Mouse (Mus musculus) midbrain, postnatal 0 days (tissue): ENCODE results near the gene Lysmd2. TPM values are rescaled to one million over a fixed set of nuclear protein-coding genes. Genes with fewer than 3 reads are reported as not detected.

Experiments used
- ATAC-seq: fragments of 200-750 bp; cut with Nextera tagmentation; 2 replicates; pipeline ENCODE4 v1.8.0; 2017; ENCODE audit warnings: moderate number of reproducible peaks, mild to moderate bottlenecking, moderate TSS enrichment, moderate library complexity; ENCODE audit not compliant: low FRiP score
- DNase-seq: peaks from one replicate; pipeline ENCODE4 v3.0.0-alpha.2; 2015; ENCODE audit warnings: low spot score
- H3K27ac ChIP-seq: fragments of 300-500 bp; sonication (generic); 2 replicates; pipeline ENCODE4 v1.5.1; 2014; ENCODE audit warnings: low read depth, mild to moderate bottlenecking, low read length, mixed read lengths
- H3K27me3 ChIP-seq: fragments of 300-500 bp; sonication (generic); 2 replicates; pipeline ENCODE4 v1.6.1; 2014; ENCODE audit warnings: low read length, control low read depth, mixed read lengths; ENCODE audit not compliant: insufficient read depth
- H3K36me3 ChIP-seq: fragments of 300-500 bp; sonication (generic); 2 replicates; pipeline ENCODE4 v1.6.1; 2014; ENCODE audit warnings: low read length, control low read depth, mixed read lengths; ENCODE audit not compliant: insufficient read depth
- H3K4me1 ChIP-seq: fragments of 300-500 bp; sonication (generic); 2 replicates; pipeline ENCODE4 v1.6.1; 2014; ENCODE audit warnings: mild to moderate bottlenecking, control low read depth, antibody characterized with exemption, low read length, mixed read lengths; ENCODE audit not compliant: insufficient read depth
- H3K4me2 ChIP-seq: fragments of 300-500 bp; sonication (generic); 2 replicates; pipeline ENCODE4 v1.6.1; 2014; ENCODE audit warnings: low read depth, mild to moderate bottlenecking, low read length, mixed read lengths; ENCODE audit not compliant: poor library complexity, severe bottlenecking
- H3K4me3 ChIP-seq: fragments of 300-500 bp; sonication (generic); 2 replicates; pipeline ENCODE4 v1.5.1; 2014; ENCODE audit warnings: low read depth, mild to moderate bottlenecking, low read length, moderate library complexity
- H3K9ac ChIP-seq: fragments of 300-500 bp; sonication (generic); replicated peaks from 2 replicates; pipeline ENCODE4 v1.6.1; 2014; ENCODE audit warnings: mild to moderate bottlenecking, low read length, moderate library complexity, mixed read lengths; ENCODE audit not compliant: poor library complexity, severe bottlenecking
- H3K9me3 ChIP-seq: fragments of 300-500 bp; sonication (generic); 2 replicates; pipeline ENCODE4 v1.6.1; 2016; ENCODE audit warnings: low read length, control low read depth
- CTCF ChIP-seq: IDR thresholded peaks from 2 replicates; pipeline ENCODE4 v1.5.1; 2016; ENCODE audit warnings: antibody characterized with exemption, mild to moderate bottlenecking
- WGBS: fragments of 180-500 bp; shearing (Covaris S2); extraction: QIAGEN DNeasy Blood & Tissue Kit; methylation state at CpG from one replicate; pipeline ENCODE4 v1.1.7; 2014; 5-methylcytosine and 5-hydroxymethylcytosine counted together
- polyA plus RNA-seq: library from polyadenylated mRNA; unstranded; fragments of >200 nt; fragmentation: Nextera tagmentation; extraction: Ambion mirVana; gene quantifications from 2 replicates; pipeline ENCODE4 v1.2.1, GENCODE M21; 2015
- total RNA-seq: library from RNA; depleted of rRNA; stranded (reverse); fragments of >200 nt; gene quantifications from 2 replicates; pipeline ENCODE4 v1.2.3, GENCODE M21; 2014

Gene Lysmd2
- total and polyA plus RNA-seq, 2 experiments from 2014 or later = 32.4 to 33.6 TPM

GRCm38 (mm10) chr9:75665364-75665763 lies 39.8 kb downstream of the Lysmd2 start:
- no peak overlapping the region for H3K4me3 ChIP-seq
- WGBS = 89% methylated on average over 6 of the region's 6 CpGs
- no peak overlapping the region for H3K4me2 ChIP-seq
- no peak for TF ChIP-seq CTCF
- H3K36me3 ChIP-seq = peaks cover 53% of the 10 kb centered on the region
- H3K27me3 ChIP-seq = no peaks in the 10 kb centered on the region
- H3K9me3 ChIP-seq = no peaks in the 10 kb centered on the region
- DNase-seq (peak; percentile 42), ATAC-seq (no peak)
- no peaks in the 10 kb centered on the region for H3K4me1 ChIP-seq
- no peak overlapping the region for H3K9ac ChIP-seq
- no peak overlapping the region for H3K27ac ChIP-seq

DNA sequence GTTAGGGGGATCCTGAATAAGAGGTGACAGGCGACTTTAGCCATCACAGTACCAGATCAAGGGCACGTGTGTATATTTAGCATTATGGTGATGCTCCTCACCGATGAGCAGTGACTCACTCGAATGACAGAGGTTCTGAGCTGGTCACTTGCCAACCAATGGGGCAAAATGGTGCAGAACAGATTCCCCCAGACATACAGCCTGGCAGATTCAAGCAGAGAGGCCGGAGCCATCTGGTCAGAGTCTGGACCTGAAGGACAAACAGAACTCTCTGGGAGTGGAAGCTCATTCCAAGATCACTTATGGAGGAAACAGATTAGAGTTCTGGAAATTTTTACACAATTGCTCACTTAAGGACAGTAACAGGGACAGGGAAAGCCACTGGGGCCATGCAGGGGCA lies 41.1 kb downstream of the Lysmd2 start:
- no peak overlapping the region for H3K4me2 ChIP-seq
- no peaks in the 10 kb centered on the region for H3K4me1 ChIP-seq
- H3K27me3 ChIP-seq = no peaks in the 10 kb centered on the region
- DNase-seq = no peak
- 80% methylated on average over 5 of the region's 5 CpGs for WGBS
- no peak for ATAC-seq
- H3K9me3 ChIP-seq = no peaks in the 10 kb centered on the region
- H3K36me3 ChIP-seq = peaks cover 44% of the 10 kb centered on the region
- TF ChIP-seq CTCF = no peak
- no peak overlapping the region for H3K27ac ChIP-seq
- H3K4me3 ChIP-seq = no peak overlapping the region
- H3K9ac ChIP-seq = no peak overlapping the region

GRCm38 (mm10) chr9:75672769-75673168 lies 47.2 kb downstream of the Lysmd2 start:
- no peak overlapping the region for H3K4me2 ChIP-seq
- H3K9me3 ChIP-seq = no peaks in the 10 kb centered on the region
- H3K4me3 ChIP-seq = no peak overlapping the region
- H3K9ac ChIP-seq = no peak overlapping the region
- WGBS = 28% methylated on average over 6 of the region's 6 CpGs
- H3K27me3 ChIP-seq = no peaks in the 10 kb centered on the region
- ATAC-seq (0 out of 2 replicates have a peak, but pooled peaks have one; percentile 57), DNase-seq (no peak)
- H3K27ac ChIP-seq = no peak overlapping the region
- no peaks in the 10 kb centered on the region for H3K4me1 ChIP-seq
- TF ChIP-seq CTCF = no peak
- peaks cover 53% of the 10 kb centered on the region for H3K36me3 ChIP-seq

- TF ChIP-seq CTCF = no peak
- no peaks in the 10 kb centered on the region; the same call in 1 of the 2 replicates for H3K4me1 ChIP-seq
- 82% methylated on average over 7 of the region's 7 CpGs for WGBS
- H3K9me3 ChIP-seq = no peaks in the 10 kb centered on the region
- no peak overlapping the region for H3K27ac ChIP-seq
- H3K9ac ChIP-seq = no peak overlapping the region
- ATAC-seq (no peak), DNase-seq (no peak)
- no peak overlapping the region for H3K4me2 ChIP-seq
- peaks cover 46% of the 10 kb centered on the region for H3K36me3 ChIP-seq
- H3K4me3 ChIP-seq = no peak overlapping the region
- no peaks in the 10 kb centered on the region for H3K27me3 ChIP-seq
These were observed 50.7 kb downstream of the Lysmd2 start for GRCm38 (mm10) chr9:75676226-75676625.

- Histone ChIP-seq H3K27ac (no peak overlapping the region), H3K4me2 (no peak overlapping the region), H3K27me3 (no peaks in the 10 kb centered on the region), H3K4me1 (peaks cover 2% of the 10 kb centered on the region; the same call in 1 of the 2 replicates), H3K36me3 (peaks cover 38% of the 10 kb centered on the region), H3K9ac (no peak overlapping the region), H3K9me3 (no peaks in the 10 kb centered on the region), H3K4me3 (no peak overlapping the region)
- TF ChIP-seq CTCF = no peak
- DNase-seq (no peak), ATAC-seq (no peak)
- WGBS = 78% methylated on average over 7 of the region's 7 CpGs
These were observed 52.8 kb downstream of the Lysmd2 start for GRCm38 (mm10) chr9:75678341-75678740.

GRCm38 (mm10) chr9:75679629-75680028 lies 54.1 kb downstream of the Lysmd2 start:
- Histone ChIP-seq H3K4me3 (no peak overlapping the region), H3K27ac (no peak overlapping the region), H3K9ac (no peak overlapping the region), H3K27me3 (no peaks in the 10 kb centered on the region), H3K9me3 (no peaks in the 10 kb centered on the region), H3K4me1 (peaks cover 2% of the 10 kb centered on the region; the same call in 1 of the 2 replicates), H3K36me3 (peaks cover 31% of the 10 kb centered on the region), H3K4me2 (no peak overlapping the region)
- DNase-seq (no peak), ATAC-seq (no peak)
- WGBS = 59% methylated on average over 4 of the region's 4 CpGs
- no peak for TF ChIP-seq CTCF
